Mouse (Mus musculus) spleen, postnatal 4 days (tissue): ENCODE measurements around the gene 2900026A02Rik.

Experiments
- DNase-seq, 2 experiments: peaks; one replicate each; pipeline ENCODE4 v3.0.0; 2022; ENCODE audit warnings: low spot score in 2 of 2

2900026A02Rik gene

GRCm38 (mm10) chr5:113212156-113212835 lies 8.7 kb downstream of the 2900026A02Rik start:
- no peak for DNase-seq

GRCm38 (mm10) chr5:113210314-113210713 lies 10.7 kb downstream of the 2900026A02Rik start:
- no peak for DNase-seq

GRCm38 (mm10) chr5:113209898-113210297 lies 11.1 kb downstream of the 2900026A02Rik start:
- no peak for DNase-seq

DNA sequence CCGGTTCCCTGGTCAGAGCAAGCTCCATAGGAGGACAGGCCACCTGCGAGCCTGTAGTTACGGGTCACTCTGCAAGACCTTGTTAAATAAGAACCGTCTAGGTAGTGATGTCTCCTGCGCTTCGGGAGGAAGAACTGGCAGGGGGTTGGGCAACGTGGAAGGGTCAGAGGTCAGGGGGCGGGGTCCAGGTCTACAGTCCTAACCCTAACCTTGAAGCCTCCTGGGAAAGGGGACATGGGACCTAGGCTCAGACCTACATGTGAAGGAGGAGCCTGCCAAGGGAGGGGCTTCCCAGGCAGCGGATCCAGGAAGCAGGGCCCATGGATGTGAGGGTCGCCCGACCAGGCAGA lies 11.7 kb downstream of the 2900026A02Rik start:
- DNase-seq = no peak

DNA sequence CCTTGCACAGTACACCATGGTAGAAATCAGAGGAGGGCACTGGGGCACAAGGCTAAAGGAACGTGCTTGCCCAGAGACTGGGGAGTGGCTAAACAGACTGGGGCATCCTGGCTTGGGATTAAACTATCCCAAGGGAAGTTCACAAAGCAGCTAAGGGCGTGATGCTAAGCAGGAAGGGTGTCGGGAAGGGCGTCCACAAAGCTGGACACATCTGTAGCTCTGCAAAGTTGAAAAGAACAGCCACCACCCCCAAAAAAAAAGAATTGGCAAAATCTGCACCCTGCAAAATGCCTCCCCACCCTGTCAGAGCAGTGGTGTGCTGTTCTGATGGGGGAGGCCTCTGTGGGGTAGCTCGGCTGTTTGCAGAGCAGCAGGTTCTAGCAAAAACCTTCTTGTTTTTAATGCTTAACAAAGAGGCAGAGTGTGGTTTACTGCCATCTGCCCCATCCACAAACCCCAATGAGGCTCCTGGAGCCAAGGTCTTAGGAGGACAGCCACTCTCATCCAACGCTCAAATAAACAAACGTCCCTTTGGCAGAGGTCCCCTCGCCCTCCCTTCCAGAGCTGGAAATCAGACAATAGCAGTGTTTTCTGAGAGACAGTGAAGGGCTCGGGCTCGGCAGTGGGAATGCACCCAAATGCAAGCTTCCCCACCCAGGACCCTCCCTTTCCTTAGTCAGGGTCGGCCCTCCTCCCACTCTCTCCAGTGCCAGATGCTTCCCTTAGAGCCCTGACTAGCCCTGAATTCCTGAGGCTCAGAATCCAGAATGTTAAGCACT lies 12.2 kb downstream of the 2900026A02Rik start:
- DNase-seq = no peak

DNA sequence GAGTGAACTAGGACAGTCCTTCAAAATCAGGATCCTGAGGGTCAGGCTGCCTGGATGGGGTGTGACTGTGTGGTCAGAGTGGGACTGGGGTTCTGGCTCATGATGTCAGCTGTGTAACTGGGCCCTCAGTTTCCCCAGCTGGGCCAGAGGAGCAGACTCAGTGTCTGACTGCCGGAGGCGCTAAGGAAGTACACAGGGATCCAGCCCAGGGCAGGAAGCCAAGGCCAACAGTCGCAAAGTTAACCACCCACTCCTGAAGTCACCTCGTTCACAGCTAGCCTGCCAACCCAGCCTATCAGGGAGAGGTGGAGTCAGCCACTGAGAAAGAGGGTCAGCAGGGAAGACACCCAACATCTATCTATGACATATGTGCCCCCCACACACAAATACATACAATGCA lies 13.0 kb downstream of the 2900026A02Rik start:
- DNase-seq = no peak

- DNase-seq = no peak
Measured at GRCm38 (mm10) chr5:113206670-113207352, 14.2 kb downstream of the 2900026A02Rik start.

DNA sequence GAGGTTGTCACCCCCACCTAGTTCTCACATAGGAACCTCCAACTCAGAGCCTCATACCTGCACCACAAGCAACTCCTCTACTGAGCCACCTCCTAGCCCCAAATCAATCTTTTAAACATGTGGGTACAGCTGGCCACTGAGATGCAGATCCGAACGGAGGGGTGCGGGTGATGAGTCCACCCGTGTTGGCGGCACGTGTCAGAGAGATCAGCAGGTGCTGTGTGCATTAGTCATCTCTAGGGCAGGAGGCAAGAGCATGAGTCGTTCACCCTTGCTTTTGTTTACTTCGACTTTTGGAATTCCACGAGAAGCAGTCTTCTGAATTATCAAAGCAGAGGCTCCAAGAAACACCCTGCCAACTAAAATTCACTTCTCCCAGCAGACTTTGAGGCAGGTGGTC lies 16.8 kb downstream of the 2900026A02Rik start:
- no peak for DNase-seq

- DNase-seq = no peak
Measured at GRCm38 (mm10) chr5:113199772-113200134, 21.3 kb downstream of the 2900026A02Rik start.

DNA sequence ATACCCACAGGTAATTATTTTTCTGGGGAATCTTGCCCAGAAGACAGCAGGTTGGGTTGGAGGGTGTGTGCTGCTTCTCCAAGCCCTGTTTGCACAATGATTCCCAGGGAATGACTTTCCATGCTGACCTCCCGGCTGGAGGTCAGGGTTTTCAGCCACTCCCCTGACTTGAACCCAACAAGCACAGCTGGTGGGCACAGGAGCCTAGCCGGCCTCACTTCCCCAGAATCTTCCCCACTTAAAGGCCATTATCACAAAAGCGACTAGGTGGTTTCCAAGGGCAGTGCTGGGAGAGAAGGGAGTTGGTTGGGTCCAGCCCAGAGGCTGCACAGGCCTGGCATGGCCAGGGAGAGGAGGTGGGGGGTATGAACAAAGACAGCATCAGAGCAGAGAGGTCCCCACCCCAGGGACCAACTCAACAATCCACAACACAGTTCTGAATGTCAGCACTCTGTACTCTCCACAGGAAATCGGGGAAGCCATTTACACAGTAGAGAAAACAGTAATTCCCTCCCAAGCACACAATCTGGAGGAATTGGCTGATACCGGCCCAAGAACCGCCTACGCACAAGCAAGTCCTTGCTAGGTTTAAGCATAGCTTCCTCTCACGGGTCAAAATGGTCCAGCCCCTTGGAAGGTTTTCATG lies 21.8 kb downstream of the 2900026A02Rik start:
- DNase-seq = no peak

DNA sequence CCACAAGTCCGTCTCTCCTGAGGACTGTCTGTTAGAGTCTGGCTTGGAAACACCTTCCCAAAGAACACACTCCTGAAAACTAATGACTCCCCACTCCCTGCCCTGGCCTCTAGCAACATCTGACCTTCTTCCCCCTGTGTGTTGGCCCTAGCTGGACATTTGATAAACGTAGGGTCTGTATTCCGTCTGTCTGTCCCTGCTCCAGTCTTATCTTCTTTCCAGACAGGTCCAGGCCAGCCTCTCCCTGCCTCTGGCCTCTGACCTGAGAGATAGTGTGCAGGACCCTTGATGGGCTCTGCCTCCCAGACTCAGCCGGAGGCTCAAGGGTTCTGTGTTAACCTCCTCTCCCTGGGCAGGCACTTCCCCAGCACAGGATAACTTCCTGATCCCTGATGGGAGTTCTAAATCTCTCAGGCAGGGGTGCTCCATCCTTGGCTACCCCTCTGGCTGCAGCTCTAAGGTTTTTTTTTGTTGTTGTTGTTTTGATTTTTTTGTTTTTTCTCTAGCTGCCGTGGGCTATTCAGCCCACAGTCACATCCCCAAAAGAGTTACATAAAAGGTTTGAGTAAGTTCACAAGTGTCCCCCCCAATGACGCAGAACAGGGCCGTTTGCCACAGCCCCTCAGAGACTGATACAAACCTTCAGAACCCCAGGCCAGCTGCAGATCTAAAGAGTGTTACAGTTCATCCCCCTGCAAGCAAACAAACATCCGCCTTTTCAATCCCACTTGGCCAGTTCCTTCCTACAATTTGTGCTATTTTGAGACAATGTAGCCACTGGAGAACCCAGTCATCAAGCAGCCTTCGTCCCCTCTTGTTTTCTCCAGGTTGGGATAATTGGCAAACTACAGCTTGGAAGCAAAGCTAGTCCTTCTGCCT lies 23.9 kb downstream of the 2900026A02Rik start:
- no peak for DNase-seq

GRCm38 (mm10) chr5:113195907-113196306 lies 25.1 kb downstream of the 2900026A02Rik start:
- no peak for DNase-seq

- no peak for DNase-seq
Measured at GRCm38 (mm10) chr5:113195451-113195850, 25.6 kb downstream of the 2900026A02Rik start.

- DNase-seq = no peak
Measured at GRCm38 (mm10) chr5:113193762-113194161, 27.3 kb downstream of the 2900026A02Rik start.

- DNase-seq = no peak
Measured at GRCm38 (mm10) chr5:113191901-113192300, 29.1 kb downstream of the 2900026A02Rik start.

DNA sequence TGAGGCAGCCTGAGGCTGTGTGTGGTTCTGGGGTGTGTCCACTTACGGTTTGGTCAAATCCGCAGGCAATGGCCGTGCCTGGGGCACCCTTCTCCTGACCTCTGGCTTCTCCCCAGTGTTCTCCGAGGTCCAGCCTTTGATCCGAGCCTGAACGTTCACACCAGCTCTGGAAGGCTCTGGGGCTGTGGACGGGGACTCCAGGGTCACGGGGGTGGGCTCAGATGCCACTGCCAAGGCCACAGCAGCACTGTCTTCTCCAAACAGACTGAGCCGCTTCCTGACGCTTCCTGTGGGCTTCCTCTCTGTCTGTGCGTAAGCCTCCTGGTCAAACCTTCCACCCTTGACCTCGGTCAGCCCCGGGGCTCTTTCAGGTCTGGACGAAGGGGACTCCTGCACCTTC lies 30.5 kb downstream of the 2900026A02Rik start:
- no peak for DNase-seq

DNA sequence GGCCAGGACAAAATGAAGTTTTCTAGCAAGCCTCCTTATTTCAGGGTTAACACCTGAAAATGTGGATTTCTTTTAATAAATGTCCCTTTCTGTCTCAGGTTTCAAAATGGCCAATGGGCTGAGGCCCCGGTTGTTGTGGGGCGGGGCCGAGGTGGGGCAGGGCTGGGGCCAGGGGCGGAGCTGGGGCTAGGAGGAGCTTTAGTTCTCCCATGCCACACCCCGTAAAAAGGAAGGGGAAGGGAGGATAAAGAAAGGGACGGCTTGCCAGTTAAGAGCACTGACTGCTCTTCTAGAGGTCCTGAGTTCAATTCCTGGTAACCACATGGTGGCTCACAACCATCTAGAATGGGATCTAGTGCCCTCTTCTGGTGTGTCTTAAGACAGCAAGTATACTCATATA lies 39.6 kb downstream of the 2900026A02Rik start:
- DNase-seq = no peak

- DNase-seq = no peak
Measured at GRCm38 (mm10) chr5:113180755-113181154, 40.3 kb downstream of the 2900026A02Rik start.

DNA sequence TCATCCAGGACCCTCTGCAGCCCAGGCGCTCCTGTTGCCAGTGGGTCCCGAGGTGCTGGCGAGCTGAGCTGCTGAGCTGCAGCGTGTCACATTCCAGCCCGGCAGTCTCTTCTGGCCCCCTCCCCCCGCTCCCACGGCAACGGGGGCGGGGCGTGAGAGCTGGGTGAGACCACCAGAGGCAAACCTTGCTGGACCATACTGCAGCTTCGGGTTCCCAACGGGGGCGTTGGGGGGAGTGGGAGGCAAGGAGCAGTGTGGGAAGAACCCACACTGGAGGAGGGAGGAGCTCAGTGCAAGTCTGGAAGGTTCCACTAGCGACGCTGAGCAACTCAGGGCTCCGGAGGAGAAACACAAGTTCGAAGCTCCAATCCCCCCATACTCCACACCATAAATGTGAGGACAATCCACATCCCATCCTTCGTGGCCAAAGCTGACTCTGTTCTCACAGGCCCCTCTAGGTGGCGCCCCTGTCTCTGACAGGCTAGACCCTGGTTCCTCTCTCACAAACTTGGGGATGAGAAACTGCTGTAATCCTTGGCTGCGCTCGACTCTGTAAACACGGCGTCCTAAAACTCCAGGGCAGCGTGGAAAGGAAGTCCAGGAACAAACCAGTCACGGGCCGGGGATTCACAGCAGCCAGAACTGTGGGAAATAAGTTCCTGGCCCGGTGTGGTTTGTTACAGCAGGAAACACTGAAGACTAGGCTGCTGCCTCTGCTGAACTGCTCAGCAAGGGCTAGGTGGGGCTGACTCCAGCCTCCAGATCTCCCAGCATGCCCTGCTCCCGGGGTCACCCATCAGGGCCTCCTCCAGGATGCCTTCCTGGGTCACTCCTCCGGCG lies 41.0 kb downstream of the 2900026A02Rik start:
- peak; percentile 67 to 84 for DNase-seq

DNA sequence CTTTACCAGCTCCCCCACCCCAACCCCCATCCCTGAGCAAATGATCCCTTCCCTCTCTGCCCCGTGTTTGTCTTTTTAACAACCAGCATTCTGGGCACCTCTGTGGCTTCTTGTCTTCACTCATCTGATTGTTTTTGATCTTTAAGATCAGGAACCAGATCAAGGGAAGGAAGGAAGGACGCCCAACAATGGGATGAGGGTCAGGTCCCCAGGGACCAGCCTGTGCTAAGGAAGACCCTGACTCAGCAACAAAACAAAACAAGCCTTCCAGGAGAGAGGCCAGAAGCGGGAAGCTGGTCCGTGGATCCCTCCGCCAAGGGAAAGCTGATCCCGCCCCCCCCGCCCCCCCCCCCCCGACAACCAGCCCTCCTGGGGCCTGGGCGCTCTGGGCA lies 41.6 kb downstream of the 2900026A02Rik start:
- no peak for DNase-seq
